Mouse (Mus musculus) liver, embryonic 14.5 days (tissue): ENCODE results near the gene Pygm. TPM values are rescaled to one million over a fixed set of nuclear protein-coding genes. Genes with fewer than 3 reads are reported as not detected.

Experiments used
- ATAC-seq: fragments of 200-750 bp; cut with Nextera tagmentation; 2 replicates; pipeline ENCODE4 v1.8.0; 2017; ENCODE audit warnings: moderate number of reproducible peaks, mild to moderate bottlenecking, moderate library complexity; ENCODE audit not compliant: insufficient read depth
- DNase-seq, 3 experiments: peaks; one replicate each; pipeline ENCODE4 v3.0.0-alpha.2; 2012 to 2013; ENCODE audit warnings: low read depth in 3 of 3, low spot score in 3 of 3
- H3K27ac ChIP-seq: fragments of 300-500 bp; sonication (generic); 2 replicates; pipeline ENCODE4 v1.5.1; 2014; ENCODE audit warnings: moderate library complexity, mild to moderate bottlenecking, control low read depth, inconsistent platforms
- H3K27me3 ChIP-seq: fragments of 300-500 bp; sonication (generic); 2 replicates; pipeline ENCODE4 v1.6.1; 2014; ENCODE audit warnings: mild to moderate bottlenecking, low read length, moderate library complexity; ENCODE audit not compliant: control insufficient read depth, insufficient read depth
- H3K36me3 ChIP-seq: fragments of 300-500 bp; sonication (generic); replicated peaks from 2 replicates; pipeline ENCODE4 v1.6.1; 2014; ENCODE audit warnings: low read depth; ENCODE audit not compliant: control insufficient read depth, insufficient read depth
- H3K4me1 ChIP-seq, 2 experiments: fragments of 200-500 bp in 1 of 2; fragments of 300-500 bp in 1 of 2; sonication (generic) in 1 of 2; replicated peaks; 2 replicates each; pipeline ENCODE4 v1.6.1; 2012 to 2014; ENCODE audit warnings: antibody characterized with exemption in 1 of 2, inconsistent platforms in 1 of 2, low read length in 1 of 2; ENCODE audit not compliant: control insufficient read depth in 2 of 2, insufficient read depth in 2 of 2
- H3K4me2 ChIP-seq: fragments of 300-500 bp; sonication (generic); 2 replicates; pipeline ENCODE4 v1.6.1; 2014; ENCODE audit warnings: low read depth, mild to moderate bottlenecking, control low read depth, moderate library complexity
- H3K4me3 ChIP-seq, 2 experiments: fragments of 200-500 bp in 1 of 2; fragments of 300-500 bp in 1 of 2; sonication (generic) in 1 of 2; 2 replicates each; pipeline ENCODE4 v1.5.1; 2012 to 2014; ENCODE audit warnings: low read depth in 2 of 2, low read length in 2 of 2, mild to moderate bottlenecking in 2 of 2, control low read depth in 1 of 2, inconsistent platforms in 1 of 2, moderate library complexity in 1 of 2; ENCODE audit not compliant: insufficient read depth in 1 of 2
- H3K9ac ChIP-seq: fragments of 300-500 bp; sonication (generic); replicated peaks from 2 replicates; pipeline ENCODE4 v1.6.1; 2014; ENCODE audit warnings: mild to moderate bottlenecking, control low read depth, moderate library complexity
- H3K9me3 ChIP-seq: fragments of 300-500 bp; sonication (generic); 2 replicates; pipeline ENCODE4 v1.6.1; 2016; ENCODE audit warnings: low read length, mixed read lengths; ENCODE audit not compliant: control insufficient read depth
- CTCF ChIP-seq: IDR thresholded peaks from 2 replicates; pipeline ENCODE4 v1.5.1; 2016; ENCODE audit warnings: antibody characterized with exemption, low read depth, control low read depth
- EP300 ChIP-seq: IDR thresholded peaks from 2 replicates; pipeline ENCODE4 v1.6.1; 2016; ENCODE audit warnings: antibody characterized with exemption, low read depth
- WGBS: fragments of 180-500 bp; shearing (Covaris S2); extraction: QIAGEN DNeasy Blood & Tissue Kit; methylation state at CpG from one replicate; pipeline ENCODE4 v1.1.7; 2014; ENCODE audit not compliant: insufficient replicate concordance; 5-methylcytosine and 5-hydroxymethylcytosine counted together
- microRNA-seq: library from miRNA; unstranded; fragments of <30 nt; microRNA quantifications from one replicate; pipeline ENCODE4, GENCODE M21; 2016
- polyA plus RNA-seq, 2 experiments: library from polyadenylated mRNA; depleted of rRNA in 1 of 2; stranded (reverse) in 1 of 2; unstranded in 1 of 2; fragments of >200 nt; fragmentation: Nextera tagmentation in 1 of 2; extraction: Ambion mirVana in 1 of 2; gene quantifications; 2 replicates each; pipeline versions ENCODE4 v1.2.1 to v1.2.3; 2012 to 2014

Pygm gene
- polyA plus RNA-seq, 2 experiments: 1.2 TPM

- no peak overlapping the region for H3K4me2 ChIP-seq
- no peak for ATAC-seq
- no peak overlapping the region for H3K27ac ChIP-seq
- peaks cover 4 to 7% of the 10 kb centered on the region in 2 experiments; a peak in 3 of 4 replicates for H3K4me1 ChIP-seq
- no peaks in the 10 kb centered on the region; the same call in 1 of the 2 replicates for H3K27me3 ChIP-seq
- no peak for TF ChIP-seq EP300
- TF ChIP-seq CTCF: no peak
- H3K9me3 ChIP-seq: no peaks in the 10 kb centered on the region
- no peak for DNase-seq
- 58% methylated on average over 7 of the region's 7 CpGs for WGBS
- H3K9ac ChIP-seq: no peak overlapping the region
- no peak overlapping the region for H3K4me3 ChIP-seq
- no peaks in the 10 kb centered on the region for H3K36me3 ChIP-seq
These were observed 62.7 kb downstream of the Pygm start for GRCm38 (mm10) chr19:6446736-6447437.

Small RNAs within 50 kb of the gene (microRNA-seq; reads per million reads assigned to microRNA genes)
- not detected for gene Mir6989

Other genes starting within 250 kb of the Pygm start
- gene Batf2, start 243.4 kb upstream of the Pygm start, polyA plus RNA-seq (2012; rRNA removed): 0.35 and 0.57 TPM in 2 replicates
- gene Batf2, start 243.4 kb upstream of the Pygm start, polyA plus RNA-seq (2014; fragmentation: Nextera tagmentation; extraction: Ambion mirVana): 0.09 TPM in 1 of 2 replicates, not detected in the other
- gene Arl2, start 242.9 kb upstream of the Pygm start, polyA plus RNA-seq (2012; rRNA removed): 26.1 and 32.8 TPM in 2 replicates
- gene Arl2, start 242.9 kb upstream of the Pygm start, polyA plus RNA-seq (2014; fragmentation: Nextera tagmentation; extraction: Ambion mirVana): 22.4 and 27.5 TPM in 2 replicates
- gene Majin, start 200.0 kb upstream of the Pygm start, polyA plus RNA-seq (2012; rRNA removed): not detected in 2 replicates
- not detected in 2 replicates for gene Majin, start 200.0 kb upstream of the Pygm start, polyA plus RNA-seq (2014; fragmentation: Nextera tagmentation; extraction: Ambion mirVana)
- gene Gpha2, start 158.0 kb upstream of the Pygm start, polyA plus RNA-seq (2012; rRNA removed): not detected in 2 replicates
- gene Gpha2, start 158.0 kb upstream of the Pygm start, polyA plus RNA-seq (2014; fragmentation: Nextera tagmentation; extraction: Ambion mirVana): not detected in 2 replicates
- 3.2 TPM in 2 replicates for gene Ppp2r5b, start 148.5 kb upstream of the Pygm start, polyA plus RNA-seq (2012; rRNA removed)
- 2.4 and 2.5 TPM in 2 replicates for gene Ppp2r5b, start 148.5 kb upstream of the Pygm start, polyA plus RNA-seq (2014; fragmentation: Nextera tagmentation; extraction: Ambion mirVana)
- 5.0 and 5.4 TPM in 2 replicates for gene Atg2a, start 142.7 kb upstream of the Pygm start, polyA plus RNA-seq (2012; rRNA removed)
- gene Atg2a, start 142.7 kb upstream of the Pygm start, polyA plus RNA-seq (2014; fragmentation: Nextera tagmentation; extraction: Ambion mirVana): 4.1 and 4.4 TPM in 2 replicates
- 65.3 and 81.6 TPM in 2 replicates for gene Ehd1, start 107.7 kb upstream of the Pygm start, polyA plus RNA-seq (2012; rRNA removed)
- gene Ehd1, start 107.7 kb upstream of the Pygm start, polyA plus RNA-seq (2014; fragmentation: Nextera tagmentation; extraction: Ambion mirVana): 38.0 and 49.6 TPM in 2 replicates
- 2.0 and 2.1 TPM in 2 replicates for gene Cdc42bpg, start 77.9 kb upstream of the Pygm start, polyA plus RNA-seq (2012; rRNA removed)
- gene Cdc42bpg, start 77.9 kb upstream of the Pygm start, polyA plus RNA-seq (2014; fragmentation: Nextera tagmentation; extraction: Ambion mirVana): 0.32 and 0.33 TPM in 2 replicates
- gene Men1, start 49.4 kb upstream of the Pygm start, polyA plus RNA-seq (2012; rRNA removed): 19.9 and 20.4 TPM in 2 replicates
- gene Men1, start 49.4 kb upstream of the Pygm start, polyA plus RNA-seq (2014; fragmentation: Nextera tagmentation; extraction: Ambion mirVana): 12.5 and 13.5 TPM in 2 replicates
- gene Map4k2, start 43.3 kb upstream of the Pygm start, polyA plus RNA-seq (2012; rRNA removed): 15.9 and 17.6 TPM in 2 replicates
- gene Map4k2, start 43.3 kb upstream of the Pygm start, polyA plus RNA-seq (2014; fragmentation: Nextera tagmentation; extraction: Ambion mirVana): 3.0 and 3.7 TPM in 2 replicates
- gene Sf1, start 20.7 kb upstream of the Pygm start, polyA plus RNA-seq (2012; rRNA removed): 57.4 and 60.9 TPM in 2 replicates
- gene Sf1, start 20.7 kb upstream of the Pygm start, polyA plus RNA-seq (2014; fragmentation: Nextera tagmentation; extraction: Ambion mirVana): 57.9 and 65.0 TPM in 2 replicates
- gene Rasgrp2, start 14.9 kb downstream of the Pygm start, polyA plus RNA-seq (2012; rRNA removed): 64.1 and 74.5 TPM in 2 replicates
- 76.3 and 76.9 TPM in 2 replicates for gene Rasgrp2, start 14.9 kb downstream of the Pygm start, polyA plus RNA-seq (2014; fragmentation: Nextera tagmentation; extraction: Ambion mirVana)
- gene Nrxn2, start 34.3 kb downstream of the Pygm start, polyA plus RNA-seq (2012; rRNA removed): 0.46 and 0.74 TPM in 2 replicates
- 0.27 and 0.47 TPM in 2 replicates for gene Nrxn2, start 34.3 kb downstream of the Pygm start, polyA plus RNA-seq (2014; fragmentation: Nextera tagmentation; extraction: Ambion mirVana)
- not detected in 2 replicates for gene Slc22a12, start 158.6 kb downstream of the Pygm start, polyA plus RNA-seq (2012; rRNA removed)
- gene Slc22a12, start 158.6 kb downstream of the Pygm start, polyA plus RNA-seq (2014; fragmentation: Nextera tagmentation; extraction: Ambion mirVana): not detected in 2 replicates